In the genomic region with DNA sequence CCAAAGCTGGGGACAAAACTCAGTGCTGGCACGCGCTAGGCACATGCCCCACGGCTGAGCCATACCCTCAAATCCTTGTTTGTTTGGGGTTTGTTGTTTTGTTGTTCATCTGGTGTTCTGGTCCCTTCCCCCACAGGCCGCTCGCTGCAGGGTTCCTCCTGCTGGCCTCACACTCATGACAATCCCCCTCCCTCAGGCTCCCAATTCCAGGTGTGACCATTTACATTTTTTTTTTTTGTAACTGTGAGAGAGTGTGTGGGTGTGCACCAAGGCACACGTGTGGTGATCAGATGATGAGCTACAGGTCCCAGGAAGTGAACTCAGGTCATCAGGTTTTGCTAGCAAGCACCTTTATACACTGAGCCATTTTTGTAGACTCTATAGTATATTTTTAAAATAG, we compare ENCODE assay signal across 28 mouse cellular contexts. TPM values are rescaled to one million over a fixed set of nuclear protein-coding genes. Genes with fewer than 3 reads are reported as not detected.
A peak's percentile ranks its signal among the peaks of the same experiment; 100 is the strongest.
DNase-seq lines count a peak whose midpoint lies in the region; ATAC-seq lines count a peak whose summit lies in the region.
"Had no signal": no experiment of that assay in that cellular context is flagged by ENCODE, and none has a peak within 500 bp of the region (broad histone marks: within the 10 kb centered on the region; RNA-seq: fewer than 3 reads in every experiment).

No protein-coding gene starts in this region.

- H3K4me3 ChIP-seq in forebrain, embryonic 10.5 days, result no peak overlapping the region
- H3K4me3 ChIP-seq: embryonic facial prominence, embryonic 12.5 days; embryonic facial prominence, embryonic 15.5 days; forebrain, embryonic 13.5 days; heart, adult 2 months; heart, embryonic 10.5 days; heart, embryonic 13.5 days had no signal

- H3K36me3 ChIP-seq in forebrain, embryonic 10.5 days (replicated peaks), result no peaks in the 10 kb centered on the region
- H3K36me3 ChIP-seq: embryonic facial prominence, embryonic 12.5 days; embryonic facial prominence, embryonic 15.5 days; heart, embryonic 10.5 days; heart, embryonic 13.5 days had no signal

- DNase-seq in B cell, adult 2 months, result peak; percentile 18 to 38
- peak; percentile 45 for DNase-seq in induced T-regulatory cell, adult 2 months (ENCODE audit: low read depth)
- DNase-seq in naive thymus-derived CD4-positive, alpha-beta T cell, adult 2 months (ENCODE audit: low read depth), result peak; percentile 36
- no peak for DNase-seq in forebrain, embryonic 10.5 days (ENCODE audit: extremely low spot score, low spot score)
- no peak for DNase-seq in urinary bladder, postnatal 25 days (ENCODE audit: low spot score)
- DNase-seq in left cerebral cortex, postnatal 14 days (ENCODE audit: low spot score in 2 of 2), result no peak
- DNase-seq in urinary bladder, adult 18-20 months (ENCODE audit: low spot score in 2 of 2), result no peak
- DNase-seq: adrenal gland, adult 2 months; adrenal gland, postnatal 14 days; cerebellum, adult 11 months; cerebellum, adult 2 months; cerebellum, adult 9-11 months; cerebellum, postnatal 25 days; gastrocnemius, postnatal 10 days; gastrocnemius, postnatal 36 days; heart, adult 2 months; heart, postnatal 14 days; heart, postnatal 4 days had no signal

- no peaks in the 10 kb centered on the region for H3K27me3 ChIP-seq in forebrain, embryonic 10.5 days (ENCODE audit: poor library complexity, severe bottlenecking)
- H3K27me3 ChIP-seq: CH12.LX; embryonic facial prominence, embryonic 12.5 days; embryonic facial prominence, embryonic 15.5 days; forebrain, embryonic 13.5 days; heart, embryonic 13.5 days had no signal

- no peaks in the 10 kb centered on the region for H3K4me1 ChIP-seq in forebrain, embryonic 10.5 days
- H3K4me1 ChIP-seq: embryonic facial prominence, embryonic 12.5 days; embryonic facial prominence, embryonic 15.5 days; forebrain, embryonic 13.5 days; heart, embryonic 10.5 days; heart, embryonic 13.5 days had no signal

- peak; percentile 60 for ATAC-seq in CD4-positive, CD25-positive, alpha-beta regulatory T cell, adult 4 months
- ATAC-seq: forebrain, embryonic 13.5 days; forebrain, embryonic 16.5 days; hindbrain, postnatal 0 days had no signal

- no peak overlapping the region for H3K27ac ChIP-seq in forebrain, embryonic 10.5 days
- H3K27ac ChIP-seq: embryonic facial prominence, embryonic 12.5 days; embryonic facial prominence, embryonic 15.5 days; forebrain, embryonic 13.5 days; heart, adult 2 months; heart, embryonic 10.5 days; heart, embryonic 13.5 days; hindbrain, embryonic 14.5 days; hindbrain, postnatal 0 days had no signal

- WGBS in forebrain, embryonic 10.5 days, result 38% methylated on average over 6 of the region's 6 CpGs

- intact Hi-C loops in left cerebral cortex, postnatal 14 days (cut with DNase I), result no loop called here

- H3K9me3 ChIP-seq in forebrain, embryonic 10.5 days, result no peaks in the 10 kb centered on the region
- H3K9me3 ChIP-seq: embryonic facial prominence, embryonic 12.5 days; embryonic facial prominence, embryonic 15.5 days; forebrain, embryonic 13.5 days; heart, embryonic 10.5 days; heart, embryonic 13.5 days had no signal

RNA-seq across cellular contexts. Expression of a gene that starts 44.0 kb away (rescaled TPM):
- polyA plus RNA-seq in CD4-positive, CD25-positive, alpha-beta regulatory T cell, adult 4 months (2017; shearing (Covaris generic)), result 10 to 100 TPM; 74.4 to 76.7 TPM
- 35.3 and 38.8 TPM in 2 replicates for polyA plus RNA-seq in forebrain, embryonic 10.5 days (2016; fragmentation: Nextera tagmentation; extraction: Ambion mirVana)
- 10 to 100 TPM; 74.1 to 75.8 TPM for total RNA-seq in left cerebral cortex, postnatal 14 days (2021)

Comparison
In these comparisons a context has a peak if more than half of its experiments do, and no peak if none do; other contexts are left out.
1. DNase-seq: peak in B cell, adult 2 months (2 of 2), induced T-regulatory cell, adult 2 months (single experiment) and naive thymus-derived CD4-positive, alpha-beta T cell, adult 2 months (single experiment); none in forebrain, embryonic 10.5 days (single experiment), urinary bladder, postnatal 25 days (single experiment), left cerebral cortex, postnatal 14 days (0 of 2) and urinary bladder, adult 18-20 months (0 of 2).